Mouse (Mus musculus) heart, embryonic 16.5 days (tissue): ENCODE measurements at regions not wholly inside any gene's neighbourhood (a gene's known extent, or its start where the extent isn't known, plus 50 kb on each side); places are given as distances from the start of the nearest gene placed in this dataset.

Experiments used
- ATAC-seq: fragments of 200-750 bp; cut with Nextera tagmentation; replicated peaks from 2 replicates; pipeline ENCODE4 v1.8.0; 2017; ENCODE audit warnings: moderate number of reproducible peaks; ENCODE audit not compliant: insufficient read depth, low FRiP score; ENCODE audit errors: extremely low read depth
- H3K27ac ChIP-seq: fragments of 300-500 bp; sonication (generic); 2 replicates; pipeline ENCODE4 v1.5.1; 2014; ENCODE audit warnings: mild to moderate bottlenecking, low read length, control low read depth, moderate library complexity
- H3K27me3 ChIP-seq: fragments of 300-500 bp; sonication (generic); 2 replicates; pipeline ENCODE4 v1.6.1; 2014; ENCODE audit warnings: low read length, mixed read lengths; ENCODE audit not compliant: control insufficient read depth, insufficient read depth
- H3K36me3 ChIP-seq: fragments of 300-500 bp; sonication (generic); 2 replicates; pipeline ENCODE4 v1.6.1; 2014; ENCODE audit not compliant: control insufficient read depth, insufficient read depth
- H3K4me1 ChIP-seq: fragments of 300-500 bp; sonication (generic); 2 replicates; pipeline ENCODE4 v1.6.1; 2014; ENCODE audit warnings: low read length, mixed read lengths; ENCODE audit not compliant: control insufficient read depth, insufficient read depth
- H3K4me2 ChIP-seq: fragments of 300-500 bp; sonication (generic); 2 replicates; pipeline ENCODE4 v1.6.1; 2014; ENCODE audit warnings: low read depth, mild to moderate bottlenecking, control low read depth, low read length
- H3K4me3 ChIP-seq: fragments of 300-500 bp; sonication (generic); 2 replicates; pipeline ENCODE4 v1.5.1; 2014; ENCODE audit warnings: mild to moderate bottlenecking, control low read depth, low read length
- H3K9ac ChIP-seq: fragments of 300-500 bp; sonication (generic); 2 replicates; pipeline ENCODE4 v1.6.1; 2014; ENCODE audit warnings: low read length, control low read depth
- H3K9me3 ChIP-seq: fragments of 300-500 bp; sonication (generic); replicated peaks from 2 replicates; pipeline ENCODE4 v1.6.1; 2016; ENCODE audit warnings: low read length; ENCODE audit not compliant: control insufficient read depth
- WGBS: fragments of 180-500 bp; shearing (Covaris S2); extraction: QIAGEN DNeasy Blood & Tissue Kit; methylation state at CpG from one replicate; pipeline ENCODE4 v1.1.7; 2014; 5-methylcytosine and 5-hydroxymethylcytosine counted together

DNA sequence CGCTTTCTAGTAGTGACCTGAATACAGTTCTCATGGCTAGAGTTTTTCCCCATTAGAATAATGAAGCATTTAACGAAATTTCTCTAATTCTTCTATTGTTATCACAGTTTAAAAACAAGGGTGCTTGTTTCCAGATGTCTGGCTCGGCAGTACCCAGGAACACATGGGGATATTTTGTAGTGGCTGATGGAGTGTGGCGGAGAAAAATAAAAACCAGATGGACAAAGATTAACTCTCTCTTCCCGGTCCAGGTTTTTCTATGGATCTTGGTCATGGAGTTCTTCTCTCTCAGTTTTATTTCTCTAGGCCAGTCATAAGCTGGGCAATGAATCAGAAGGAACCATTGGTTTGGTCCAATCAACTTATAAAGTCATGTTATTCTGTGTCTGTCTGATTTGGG lies 132.2 kb upstream of the Cep162 start:
- Histone ChIP-seq H3K9me3 (no peaks in the 10 kb centered on the region), H3K36me3 (no peaks in the 10 kb centered on the region), H3K4me3 (no peak overlapping the region), H3K27me3 (no peaks in the 10 kb centered on the region), H3K4me2 (no peak overlapping the region), H3K9ac (no peak overlapping the region), H3K27ac (no peak overlapping the region), H3K4me1 (no peaks in the 10 kb centered on the region)
- WGBS: 79% methylated on average over 5 of the region's 5 CpGs
- ATAC-seq: no peak

DNA sequence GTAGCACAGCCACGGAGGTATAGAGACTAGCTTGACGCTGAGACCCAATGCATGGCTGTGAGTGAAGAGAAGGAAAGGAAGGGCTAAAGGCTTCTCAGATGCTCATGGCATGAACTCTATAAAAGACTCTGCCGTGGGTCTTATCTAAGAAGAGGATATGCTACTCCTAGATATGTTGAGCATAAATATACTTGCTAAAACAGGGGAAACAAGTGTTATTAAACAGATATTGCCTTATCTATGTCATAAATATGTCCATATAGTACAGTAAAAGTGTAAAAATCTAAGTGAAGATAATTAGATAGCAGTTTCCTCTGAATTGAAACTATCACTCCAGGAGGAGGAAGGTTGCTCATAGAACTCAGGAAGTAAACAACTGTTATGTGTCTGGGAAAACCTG lies 128.2 kb upstream of the Cep162 start:
- Histone ChIP-seq H3K9ac (no peak overlapping the region), H3K4me3 (no peak overlapping the region), H3K27me3 (no peaks in the 10 kb centered on the region), H3K4me2 (no peak overlapping the region), H3K9me3 (no peaks in the 10 kb centered on the region), H3K4me1 (peaks cover 6% of the 10 kb centered on the region; the same call in 1 of the 2 replicates), H3K36me3 (no peaks in the 10 kb centered on the region), H3K27ac (no peak overlapping the region)
- WGBS: 61% methylated on average over 3 of the region's 3 CpGs
- no peak for ATAC-seq

DNA sequence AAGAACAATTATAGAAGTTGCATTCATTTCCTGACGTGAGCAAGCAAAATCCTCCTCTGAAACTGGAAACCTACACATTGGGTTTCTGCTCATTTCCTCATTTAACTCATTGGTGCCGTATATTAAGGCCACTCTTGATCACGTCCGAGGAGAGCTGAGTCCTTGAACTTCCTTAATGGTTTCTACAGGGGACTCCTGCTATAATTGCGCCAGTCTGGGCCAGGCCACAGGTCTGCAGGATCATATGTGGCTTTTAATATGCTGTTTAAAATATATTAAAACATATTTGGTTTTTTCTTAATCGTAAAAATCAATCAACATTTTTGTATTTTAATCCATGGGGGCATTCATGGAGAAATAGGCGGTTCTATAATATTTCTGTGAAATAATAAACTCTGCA lies 122.6 kb upstream of the Cep162 start:
- H3K36me3 ChIP-seq: no peaks in the 10 kb centered on the region
- no peaks in the 10 kb centered on the region for H3K9me3 ChIP-seq
- ATAC-seq: no peak
- no peak overlapping the region for H3K9ac ChIP-seq
- WGBS: 78% methylated on average over 7 of the region's 7 CpGs
- no peak overlapping the region for H3K4me3 ChIP-seq
- H3K4me1 ChIP-seq: peaks cover 10% of the 10 kb centered on the region
- no peak overlapping the region for H3K27ac ChIP-seq
- H3K27me3 ChIP-seq: no peaks in the 10 kb centered on the region
- H3K4me2 ChIP-seq: no peak overlapping the region

DNA sequence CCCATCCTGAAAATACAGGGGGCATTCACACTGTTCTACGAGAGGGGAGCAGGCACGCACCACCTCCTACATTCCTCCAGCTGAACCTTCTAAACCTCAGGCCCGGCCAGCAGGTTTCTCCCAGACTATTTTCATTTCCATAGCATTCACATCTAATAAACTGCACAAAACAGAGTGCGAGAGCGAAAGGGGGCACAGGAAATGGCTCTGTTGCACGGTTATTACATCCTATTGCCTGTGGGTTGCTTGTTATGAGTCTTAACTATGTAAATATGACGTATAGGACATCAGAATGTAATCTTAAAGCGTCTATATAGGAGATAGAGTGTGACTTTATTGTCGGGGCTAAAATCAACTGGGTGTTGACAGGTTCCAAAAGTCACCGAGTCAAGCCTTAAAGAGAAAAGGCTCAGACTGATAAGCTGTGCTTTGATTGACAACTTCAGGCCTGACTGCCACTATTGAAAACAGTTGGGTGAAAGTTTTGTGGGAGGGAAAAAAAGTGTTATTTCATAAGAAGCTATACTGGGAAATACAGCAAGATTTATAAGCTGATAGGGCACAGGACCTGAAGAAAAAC lies 121.5 kb upstream of the Cep162 start:
- no peak overlapping the region for H3K4me3 ChIP-seq
- ATAC-seq: no peak
- H3K9me3 ChIP-seq: no peaks in the 10 kb centered on the region
- H3K4me2 ChIP-seq: no peak overlapping the region
- H3K27ac ChIP-seq: no peak overlapping the region
- H3K36me3 ChIP-seq: no peaks in the 10 kb centered on the region
- WGBS: 32% methylated on average over 10 of the region's 10 CpGs
- no peak overlapping the region for H3K9ac ChIP-seq
- H3K4me1 ChIP-seq: peaks cover 10% of the 10 kb centered on the region
- no peaks in the 10 kb centered on the region for H3K27me3 ChIP-seq

DNA sequence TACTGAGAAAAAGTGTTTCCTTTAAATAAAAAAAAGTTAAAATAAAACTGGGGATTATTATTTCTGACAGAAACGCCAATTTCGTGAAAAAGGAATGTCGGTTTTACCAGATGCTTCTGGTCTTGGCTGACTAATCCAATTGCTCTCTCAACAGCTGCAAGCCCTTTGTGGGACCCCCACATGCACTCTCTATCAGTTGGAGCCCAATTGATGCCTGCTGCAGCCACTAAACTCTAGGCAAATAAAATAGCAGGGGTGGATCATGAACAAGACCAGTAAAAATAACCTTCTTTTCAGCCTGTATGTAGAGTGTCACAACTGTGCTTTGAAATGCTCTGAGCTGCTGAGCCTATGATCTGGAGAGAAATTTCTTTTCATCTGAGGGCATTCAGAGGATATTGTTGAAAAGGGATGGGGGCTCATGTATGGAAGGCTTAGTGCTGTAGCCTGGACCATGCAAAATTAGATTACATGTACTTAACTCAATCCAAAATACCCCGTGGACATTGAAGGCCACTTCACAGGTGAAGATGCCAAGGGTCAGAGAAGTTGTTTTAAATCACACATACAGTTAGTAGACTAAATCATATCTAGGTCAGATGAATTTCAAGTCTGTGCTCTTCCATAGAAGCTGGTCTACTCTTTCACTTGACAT lies 117.0 kb upstream of the Cep162 start:
- no peak overlapping the region for H3K9ac ChIP-seq
- H3K9me3 ChIP-seq: no peaks in the 10 kb centered on the region
- 63% methylated on average over 4 of the region's 4 CpGs for WGBS
- H3K4me1 ChIP-seq: peaks cover 4% of the 10 kb centered on the region; the same call in 1 of the 2 replicates
- no peaks in the 10 kb centered on the region for H3K27me3 ChIP-seq
- no peak overlapping the region for H3K4me2 ChIP-seq
- no peak overlapping the region for H3K4me3 ChIP-seq
- no peaks in the 10 kb centered on the region for H3K36me3 ChIP-seq
- ATAC-seq: no peak
- no peak overlapping the region for H3K27ac ChIP-seq

DNA sequence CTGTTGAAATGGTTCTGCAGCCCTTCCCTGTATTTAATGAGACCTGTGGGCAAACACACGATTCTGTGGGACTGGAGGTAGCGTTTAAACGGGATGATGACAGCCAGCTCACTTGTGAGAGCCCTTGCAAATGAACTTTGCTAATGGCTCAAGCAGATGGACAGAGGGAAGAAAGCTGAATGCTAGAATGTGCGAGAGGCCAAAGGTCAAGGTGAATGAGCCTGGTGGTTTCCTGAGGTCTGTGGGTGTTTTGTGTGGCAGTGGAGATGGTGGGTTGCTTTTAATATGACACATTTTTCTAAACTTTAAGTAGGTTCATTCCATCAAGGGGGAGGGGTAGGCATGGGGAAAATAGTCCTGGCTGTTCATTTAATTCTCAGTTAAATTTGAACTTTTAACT lies 113.7 kb upstream of the Cep162 start:
- Histone ChIP-seq H3K4me3 (no peak overlapping the region), H3K27me3 (no peaks in the 10 kb centered on the region), H3K9me3 (no peaks in the 10 kb centered on the region), H3K27ac (no peak overlapping the region), H3K4me1 (no peaks in the 10 kb centered on the region), H3K4me2 (no peak overlapping the region), H3K9ac (no peak overlapping the region), H3K36me3 (no peaks in the 10 kb centered on the region)
- WGBS: 57% methylated on average over 4 of the region's 4 CpGs
- ATAC-seq: no peak

DNA sequence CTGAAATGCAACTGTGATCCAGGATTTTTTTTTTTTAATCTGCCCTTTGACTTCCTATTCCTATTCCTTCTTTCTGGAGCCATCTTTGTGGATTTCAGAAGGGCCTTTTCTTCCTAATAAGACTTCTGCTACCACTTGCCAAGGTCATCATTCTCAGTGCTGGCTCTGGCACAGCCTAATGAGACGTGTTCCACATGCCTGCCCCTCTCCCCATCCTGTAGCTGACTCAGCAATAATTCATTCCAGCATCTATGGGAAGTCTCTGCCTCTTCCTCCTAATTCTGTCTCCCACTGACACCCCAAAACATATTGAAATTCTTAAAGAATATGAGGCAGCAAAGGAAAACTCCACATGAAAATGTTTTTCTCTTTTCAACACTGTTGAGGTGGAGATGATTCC lies 91.7 kb upstream of the Cep162 start:
- Histone ChIP-seq H3K36me3 (no peaks in the 10 kb centered on the region), H3K4me2 (no peak overlapping the region), H3K4me3 (no peak overlapping the region), H3K9me3 (no peaks in the 10 kb centered on the region), H3K4me1 (no peaks in the 10 kb centered on the region), H3K27ac (no peak overlapping the region), H3K27me3 (no peaks in the 10 kb centered on the region), H3K9ac (no peak overlapping the region)
- ATAC-seq: no peak
- 65% methylated on average over 1 of the region's 1 CpGs for WGBS

DNA sequence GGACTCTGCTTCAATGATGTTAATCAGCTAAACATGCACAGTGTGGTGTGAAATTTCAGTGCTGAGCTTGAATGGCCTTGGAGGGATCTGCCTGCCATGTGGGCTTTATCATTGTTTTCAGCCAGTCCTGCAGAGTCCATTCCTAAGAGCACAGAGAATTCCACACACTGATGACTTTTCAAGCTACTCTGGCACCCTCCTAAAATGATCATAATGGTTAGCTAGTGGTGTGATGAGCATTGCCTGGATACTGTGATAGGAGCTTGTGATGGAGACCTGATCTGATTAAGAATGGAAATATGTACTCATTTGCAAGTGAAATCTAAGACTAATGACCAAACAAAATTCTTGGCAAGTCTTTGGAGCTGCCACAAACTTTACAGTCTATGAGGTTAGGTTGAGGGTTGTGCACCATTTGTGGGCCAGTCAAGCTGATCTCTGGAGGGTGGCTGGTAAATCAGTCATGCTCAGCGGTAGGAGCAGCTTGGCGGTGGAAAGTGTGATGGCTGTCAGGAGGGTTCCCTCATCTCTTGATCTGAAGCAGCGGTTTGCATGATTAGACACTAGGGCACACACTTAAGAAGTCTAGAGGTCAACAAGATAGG lies 91.0 kb upstream of the Cep162 start:
- H3K36me3 ChIP-seq: no peaks in the 10 kb centered on the region
- no peak for ATAC-seq
- no peak overlapping the region for H3K9ac ChIP-seq
- 62% methylated on average over 3 of the region's 3 CpGs for WGBS
- H3K4me2 ChIP-seq: no peak overlapping the region
- H3K27me3 ChIP-seq: no peaks in the 10 kb centered on the region
- H3K27ac ChIP-seq: no peak overlapping the region
- no peak overlapping the region for H3K4me3 ChIP-seq
- no peaks in the 10 kb centered on the region for H3K9me3 ChIP-seq
- H3K4me1 ChIP-seq: no peaks in the 10 kb centered on the region

DNA sequence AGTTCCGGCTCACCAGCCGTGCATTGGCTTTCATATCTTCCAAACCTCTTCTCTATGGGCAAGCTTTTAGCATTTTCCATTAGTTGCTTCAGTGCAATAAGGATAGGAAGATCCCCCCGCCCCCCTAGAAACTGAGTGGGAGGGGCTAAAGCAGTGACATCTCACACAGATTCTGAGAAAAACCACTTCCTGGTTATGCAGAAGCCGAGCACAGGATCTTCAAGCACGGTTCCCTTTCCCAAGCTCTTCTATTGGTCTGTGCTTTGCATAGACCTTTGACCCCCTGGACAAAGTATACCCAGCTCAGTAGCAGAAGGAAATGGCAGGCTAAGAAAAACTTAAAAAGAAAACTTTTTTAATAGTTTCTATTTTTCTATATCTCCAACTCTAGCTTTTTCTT lies 86.1 kb upstream of the Cep162 start:
- H3K27me3 ChIP-seq: no peaks in the 10 kb centered on the region
- 69% methylated on average over 5 of the region's 5 CpGs for WGBS
- no peaks in the 10 kb centered on the region for H3K4me1 ChIP-seq
- no peaks in the 10 kb centered on the region for H3K36me3 ChIP-seq
- H3K9me3 ChIP-seq: no peaks in the 10 kb centered on the region
- no peak overlapping the region for H3K4me3 ChIP-seq
- no peak overlapping the region for H3K4me2 ChIP-seq
- ATAC-seq: no peak
- H3K9ac ChIP-seq: no peak overlapping the region
- no peak overlapping the region for H3K27ac ChIP-seq
